Mouse (Mus musculus) fat pad, adult 2 months (tissue): ENCODE measurements at regions not wholly inside any gene's neighbourhood (a gene's known extent, or its start where the extent isn't known, plus 50 kb on each side); places are given as distances from the start of the nearest gene placed in this dataset.

ENCODE experiments used
- DNase-seq: peaks from one replicate; pipeline ENCODE4 v3.0.0-alpha.2; 2011; ENCODE audit warnings: low read depth, low spot score; ENCODE audit errors: extremely low read depth

GRCm38 (mm10) chr17:88303991-88304390 lies 136.5 kb upstream of the Foxn2 start:
- DNase-seq, result no peak

GRCm38 (mm10) chr17:88305165-88305564 lies 135.3 kb upstream of the Foxn2 start:
- DNase-seq, result no peak

GRCm38 (mm10) chr17:88306325-88306724 lies 134.2 kb upstream of the Foxn2 start:
- no peak for DNase-seq

DNA sequence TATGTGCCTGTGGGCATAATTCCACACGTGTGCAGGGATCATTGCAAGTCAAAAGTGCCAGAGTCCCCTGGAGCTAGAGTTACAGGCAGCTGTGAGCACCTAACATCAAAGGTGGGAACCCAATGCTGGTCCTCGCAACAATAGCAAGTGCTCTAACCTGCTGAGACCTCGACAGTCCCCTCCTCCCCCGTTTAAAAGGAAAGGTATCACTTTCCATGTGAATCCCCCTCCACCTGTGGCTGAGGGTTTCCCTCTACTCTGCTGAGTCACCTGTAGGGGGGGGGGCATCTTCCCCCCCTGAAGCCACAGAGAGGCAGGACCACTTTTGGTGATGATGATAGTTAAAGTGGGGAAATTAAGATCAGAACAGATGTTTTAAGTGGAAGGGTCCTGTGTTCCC lies 133.4 kb upstream of the Foxn2 start:
- DNase-seq, result no peak

DNA sequence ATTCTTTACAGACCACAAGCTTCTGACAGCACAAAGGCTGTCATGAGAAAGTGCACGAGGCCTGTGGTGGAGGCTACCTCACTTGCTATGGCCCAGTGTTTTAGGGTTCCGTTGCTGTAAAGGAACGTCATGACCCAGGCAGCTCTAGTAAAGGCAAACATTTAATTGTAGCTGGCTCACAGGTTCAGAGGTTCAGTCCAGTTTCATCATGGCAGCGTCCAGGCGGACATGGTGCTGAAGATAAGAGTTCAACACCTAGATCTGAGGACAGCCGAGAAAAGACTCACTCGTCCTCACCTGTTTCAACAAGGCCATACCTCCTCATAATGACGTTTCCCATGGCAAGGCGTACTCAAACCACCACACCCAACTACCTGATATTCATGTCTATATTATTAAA lies 132.7 kb upstream of the Foxn2 start:
- DNase-seq, result no peak

- DNase-seq, result no peak
These were observed 127.6 kb upstream of the Foxn2 start for GRCm38 (mm10) chr17:88312876-88313275.

- DNase-seq, result no peak
These were observed 124.1 kb upstream of the Foxn2 start for GRCm38 (mm10) chr17:88316213-88316967.

- DNase-seq, result no peak
These were observed 123.2 kb upstream of the Foxn2 start for GRCm38 (mm10) chr17:88317311-88317710.

GRCm38 (mm10) chr17:88317806-88318205 lies 122.7 kb upstream of the Foxn2 start:
- no peak for DNase-seq

DNA sequence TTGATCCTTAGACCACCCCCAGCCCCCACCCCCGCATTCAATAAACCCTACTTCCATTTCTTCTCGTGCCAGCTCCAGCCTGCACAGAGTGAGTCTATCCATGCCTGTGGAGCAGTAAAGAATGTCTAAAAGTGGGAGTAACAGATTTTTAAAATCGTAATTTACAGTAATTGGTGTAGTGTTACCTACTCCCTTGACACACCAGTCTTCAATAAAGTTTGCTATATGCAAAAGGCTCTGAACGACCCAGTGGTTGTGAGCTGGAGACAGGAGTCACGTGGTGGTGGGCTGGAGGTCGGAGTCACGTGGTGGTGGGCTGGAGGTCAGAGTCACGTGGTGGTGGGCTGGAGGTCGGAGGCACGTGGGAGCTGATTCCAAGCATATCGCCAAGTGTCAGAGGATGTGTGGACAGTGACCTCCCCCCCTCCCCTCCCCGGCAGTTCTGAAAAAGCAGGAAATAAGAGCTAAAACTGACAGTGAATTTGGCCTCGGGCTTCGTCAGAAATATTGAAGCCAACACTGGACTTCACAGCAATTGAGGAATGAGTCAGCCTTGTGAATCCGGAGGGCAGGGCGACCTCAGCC lies 122.2 kb upstream of the Foxn2 start:
- DNase-seq, result no peak

- no peak for DNase-seq
These were observed 121.6 kb upstream of the Foxn2 start for GRCm38 (mm10) chr17:88318936-88319335.

DNA sequence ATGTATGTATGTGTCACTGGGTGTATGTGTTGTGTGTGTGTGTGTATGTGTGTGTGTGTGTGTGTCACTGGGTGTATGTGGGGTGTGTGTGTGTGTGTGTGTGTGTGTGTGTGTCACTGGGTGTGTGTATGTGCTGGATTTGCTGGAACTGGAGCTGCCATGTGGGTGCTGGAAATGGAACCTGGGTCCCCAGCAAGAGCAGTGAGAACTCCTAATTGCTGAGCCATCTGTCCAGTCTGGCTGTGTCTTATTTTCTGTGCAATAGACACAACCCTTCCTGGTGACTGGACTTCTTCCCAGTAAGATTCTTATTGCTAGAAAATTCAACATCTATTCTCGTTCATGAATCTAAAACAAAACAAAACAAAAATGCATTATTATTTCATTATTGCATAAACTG lies 119.8 kb upstream of the Foxn2 start:
- no peak for DNase-seq

GRCm38 (mm10) chr17:88325326-88325909 lies 115.1 kb upstream of the Foxn2 start:
- no peak for DNase-seq

GRCm38 (mm10) chr17:88325910-88326739 lies 114.4 kb upstream of the Foxn2 start:
- no peak for DNase-seq

GRCm38 (mm10) chr17:88326740-88327123 lies 113.8 kb upstream of the Foxn2 start:
- DNase-seq, result no peak

DNA sequence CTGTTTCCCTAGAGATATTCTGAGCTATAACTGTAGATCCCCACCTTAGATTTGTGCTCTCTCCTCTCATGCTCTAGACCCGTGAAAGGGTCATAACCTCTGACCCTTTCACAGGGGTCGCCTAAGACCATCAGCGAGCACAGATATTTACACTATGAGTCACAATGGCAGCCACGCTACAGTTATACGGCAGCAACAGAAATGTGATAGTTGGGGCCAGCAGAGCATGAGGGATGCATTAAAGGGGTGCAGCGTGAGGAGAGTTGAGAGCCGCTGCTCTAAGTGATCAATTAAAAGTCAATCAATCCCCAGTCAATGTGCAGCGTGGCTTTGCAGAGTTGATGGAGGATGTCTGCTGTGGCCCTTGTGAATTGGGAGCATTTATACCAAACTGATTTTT lies 112.7 kb upstream of the Foxn2 start:
- no peak for DNase-seq

- DNase-seq, result no peak
These were observed 111.7 kb upstream of the Foxn2 start for GRCm38 (mm10) chr17:88328807-88329206.

- no peak for DNase-seq
These were observed 110.8 kb upstream of the Foxn2 start for GRCm38 (mm10) chr17:88329715-88330114.

DNA sequence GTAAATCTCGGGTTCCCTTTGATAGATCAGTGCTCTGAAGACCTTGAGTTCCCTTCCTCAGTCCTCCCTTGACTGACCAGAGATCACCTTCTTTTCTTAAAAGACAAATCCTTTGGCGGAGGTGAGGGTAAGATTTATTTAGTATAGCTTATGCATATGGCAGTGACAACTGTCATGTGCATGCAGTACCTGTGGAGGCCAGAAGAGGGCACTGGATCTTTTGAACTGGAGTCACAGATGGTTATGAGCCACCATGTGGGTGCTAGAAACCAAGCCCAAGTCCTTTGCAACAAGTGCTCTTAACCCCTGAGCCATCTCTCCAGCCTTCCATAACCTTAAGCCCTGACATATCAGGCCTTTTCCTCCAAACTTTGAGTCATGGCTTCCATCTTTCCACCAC lies 110.4 kb upstream of the Foxn2 start:
- no peak for DNase-seq

DNA sequence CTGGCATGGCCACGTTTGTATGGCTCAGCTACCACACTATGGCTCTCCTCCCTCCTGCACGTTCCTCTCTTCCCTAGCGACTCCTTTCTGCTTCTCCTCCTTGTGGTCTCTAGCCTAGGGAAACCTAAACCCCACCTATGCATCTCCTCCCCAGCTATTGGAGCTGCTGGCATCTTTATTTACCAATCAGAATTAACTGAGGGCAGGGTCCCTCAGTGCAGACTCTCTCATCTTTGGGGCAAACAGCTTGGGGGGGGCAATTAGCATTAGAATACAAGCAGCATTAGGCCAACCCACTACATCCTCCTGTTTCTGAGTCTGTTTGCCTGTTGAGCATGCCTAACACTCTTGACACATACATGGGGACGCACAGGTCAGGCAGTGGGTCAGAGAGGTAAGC lies 106.7 kb upstream of the Foxn2 start:
- no peak for DNase-seq

DNA sequence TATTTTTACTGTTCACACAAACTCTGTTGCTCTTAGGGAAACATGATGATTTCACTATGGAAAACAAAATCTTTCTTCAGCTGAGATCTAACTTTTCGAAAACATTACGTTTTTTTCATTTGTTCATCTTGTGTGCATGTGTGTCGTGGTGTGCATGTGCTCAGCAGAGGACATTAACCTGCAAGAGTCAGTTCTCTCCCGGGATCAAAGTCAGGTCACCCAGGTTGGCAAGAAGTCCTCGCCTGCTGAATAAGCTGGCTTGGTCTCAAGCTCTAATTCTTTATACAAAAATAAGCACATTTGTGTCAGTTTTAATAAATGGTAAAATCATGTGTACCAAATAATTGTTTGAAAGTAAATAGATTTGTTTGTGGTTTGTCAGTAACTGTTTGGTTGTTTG lies 105.2 kb upstream of the Foxn2 start:
- no peak for DNase-seq
